Mouse (Mus musculus) limb, embryonic 11.5 days (tissue): ENCODE results near the gene Lcn4. TPM values are rescaled to one million over a fixed set of nuclear protein-coding genes. Genes with fewer than 3 reads are reported as not detected.
A peak's percentile ranks its signal among the peaks of the same experiment; 100 is the strongest.
"Not testable (repeated sequence)": the region's sequence is repeated elsewhere in the genome, so short reads cannot be mapped to it uniquely, and the experiment has no call there.

Source experiments
- ATAC-seq: fragments of 200-750 bp; cut with Nextera tagmentation; 2 replicates; pipeline ENCODE4 v1.8.0; 2017; ENCODE audit warnings: low read depth; ENCODE audit not compliant: insufficient number of reproducible peaks, low FRiP score, low TSS enrichment
- DNase-seq: peaks from one replicate; pipeline ENCODE4 v3.0.0-alpha.2; 2015; ENCODE audit warnings: low spot score
- H3K27ac ChIP-seq: fragments of 300-500 bp; sonication (generic); replicated peaks from 2 replicates; pipeline ENCODE4 v1.5.1; 2014; ENCODE audit warnings: low read depth, mild to moderate bottlenecking, low read length
- H3K27me3 ChIP-seq: fragments of 300-500 bp; sonication (generic); 2 replicates; pipeline ENCODE4 v1.6.1; 2014; ENCODE audit warnings: mild to moderate bottlenecking, low read length, mixed read lengths; ENCODE audit not compliant: control insufficient read depth, insufficient read depth
- H3K36me3 ChIP-seq: fragments of 300-500 bp; sonication (generic); 2 replicates; pipeline ENCODE4 v1.6.1; 2014; ENCODE audit warnings: mild to moderate bottlenecking, low read length, moderate library complexity, mixed read lengths; ENCODE audit not compliant: control insufficient read depth, insufficient read depth
- H3K4me1 ChIP-seq: fragments of 300-500 bp; sonication (generic); 2 replicates; pipeline ENCODE4 v1.6.1; 2014; ENCODE audit warnings: low read length, mixed read lengths; ENCODE audit not compliant: control insufficient read depth, insufficient read depth
- H3K4me2 ChIP-seq: fragments of 300-500 bp; sonication (generic); 2 replicates; pipeline ENCODE4 v1.6.1; 2014; ENCODE audit warnings: low read depth, mild to moderate bottlenecking, moderate library complexity; ENCODE audit not compliant: severe bottlenecking
- H3K4me3 ChIP-seq: fragments of 300-500 bp; sonication (generic); 2 replicates; pipeline ENCODE4 v1.5.1; 2014; ENCODE audit warnings: low read depth, low read length
- H3K9ac ChIP-seq: fragments of 300-500 bp; sonication (generic); 2 replicates; pipeline ENCODE4 v1.6.1; 2014; ENCODE audit warnings: mild to moderate bottlenecking, low read length
- H3K9me3 ChIP-seq: fragments of 300-500 bp; sonication (generic); 2 replicates; pipeline ENCODE4 v1.6.1; 2016; ENCODE audit warnings: low read length; ENCODE audit not compliant: control insufficient read depth
- WGBS: fragments of 180-500 bp; shearing (Covaris S2); extraction: QIAGEN DNeasy Blood & Tissue Kit; methylation state at CpG from one replicate; pipeline ENCODE4 v1.1.7; 2014; 5-methylcytosine and 5-hydroxymethylcytosine counted together
- polyA plus RNA-seq: library from polyadenylated mRNA; unstranded; fragments of >200 nt; fragmentation: Nextera tagmentation; extraction: Ambion mirVana; gene quantifications from 2 replicates; pipeline ENCODE4 v1.2.1, GENCODE M21; 2014

Lcn4 gene
- polyA plus RNA-seq: not detected in 2 replicates

DNA sequence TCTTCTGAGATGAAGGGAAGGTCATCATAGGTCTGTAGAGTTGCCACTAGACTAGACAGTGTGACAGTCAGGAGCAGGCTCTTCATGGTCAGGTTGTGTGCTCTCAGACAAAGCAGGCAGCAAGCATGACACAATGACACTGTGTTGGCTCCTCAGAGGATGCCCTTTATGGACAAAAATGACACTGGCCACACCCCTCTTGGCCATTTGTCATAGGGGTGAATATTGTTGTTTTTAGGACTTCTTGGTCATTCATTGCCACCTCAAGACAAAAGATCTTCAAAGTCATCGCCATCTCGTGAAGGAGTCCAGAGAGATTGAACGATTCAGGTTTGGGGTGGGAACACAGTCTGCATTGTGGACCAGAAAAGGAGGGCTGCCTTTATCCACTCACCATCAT is at the start of gene Lcn4:
Gene Lcn4 (minus strand): TSS at position 101 of the 400 bp plus-strand sequence.
- 90% methylated on average over 3 of the region's 3 CpGs for WGBS
- Histone ChIP-seq H3K4me1 (no peaks in the 10 kb centered on the region), H3K36me3 (no peaks in the 10 kb centered on the region), H3K27ac (no peak within 1 kb of the TSS), H3K9ac (no peak within 1 kb of the TSS), H3K4me2 (no peak within 1 kb of the TSS), H3K27me3 (no peaks in the 10 kb centered on the region), H3K9me3 (no peaks in the 10 kb centered on the region), H3K4me3 (no peak within 1 kb of the TSS)
- DNase-seq (peak; percentile 4), ATAC-seq (no peak)

DNA sequence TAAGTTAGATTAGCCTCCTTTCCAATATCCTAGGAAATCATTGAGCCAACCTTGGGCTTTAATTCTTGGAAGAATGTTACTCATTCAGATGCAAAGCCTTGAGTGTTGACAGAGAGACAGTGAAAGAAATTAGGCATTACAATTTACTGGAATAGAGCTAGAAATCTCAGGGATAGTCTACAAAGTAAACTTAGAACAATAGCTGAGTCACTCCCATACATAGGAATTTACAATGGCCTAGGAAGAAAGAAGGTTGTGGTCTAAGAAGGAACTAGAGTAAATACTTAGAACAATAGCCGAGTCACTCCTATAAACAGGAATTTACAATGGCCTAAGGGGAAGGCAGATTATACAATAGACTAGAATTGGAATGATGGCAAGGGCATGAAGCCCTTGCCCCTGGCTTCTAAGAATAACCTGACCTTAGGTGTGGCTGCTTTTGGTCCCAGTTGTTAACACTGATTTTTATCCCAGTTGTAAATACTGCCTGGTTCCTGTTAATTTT is 15.1 kb upstream of the Lcn4 start:
- H3K4me2 ChIP-seq: no peak overlapping the region
- H3K36me3 ChIP-seq: no peaks in the 10 kb centered on the region
- 93% methylated on average over 1 of the region's 1 CpGs for WGBS
- H3K9ac ChIP-seq: no peak overlapping the region
- no peaks in the 10 kb centered on the region for H3K9me3 ChIP-seq
- H3K27me3 ChIP-seq: no peaks in the 10 kb centered on the region
- no peaks in the 10 kb centered on the region for H3K4me1 ChIP-seq
- H3K27ac ChIP-seq: no peak overlapping the region
- DNase-seq: no peak
- no peak for ATAC-seq
- no peak overlapping the region for H3K4me3 ChIP-seq

DNA sequence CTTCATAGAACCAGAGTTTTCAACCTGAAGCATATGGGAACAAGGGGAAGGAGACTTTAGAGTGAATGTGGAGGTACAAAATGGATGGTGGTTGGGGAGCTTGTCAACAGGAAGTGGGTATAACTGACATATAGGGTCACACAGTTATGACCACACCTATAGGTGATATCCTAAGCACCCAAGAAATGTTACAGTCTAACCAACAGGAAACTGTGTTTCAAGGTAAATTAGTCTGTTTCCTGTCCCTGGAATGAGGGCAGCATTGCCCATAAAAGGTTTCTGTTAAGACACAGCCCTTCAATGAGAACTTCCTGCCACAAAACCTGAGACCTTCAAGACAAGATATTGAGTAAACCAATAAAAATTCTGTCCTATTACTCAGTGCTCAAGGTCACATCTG is 2.3 kb downstream of the Lcn4 start:
- no peaks in the 10 kb centered on the region for H3K36me3 ChIP-seq
- ATAC-seq: no peak
- no peaks in the 10 kb centered on the region for H3K9me3 ChIP-seq
- no peak overlapping the region for H3K4me2 ChIP-seq
- no peak overlapping the region for H3K27ac ChIP-seq
- DNase-seq: no peak
- no peaks in the 10 kb centered on the region for H3K27me3 ChIP-seq
- H3K4me3 ChIP-seq: no peak overlapping the region
- H3K4me1 ChIP-seq: no peaks in the 10 kb centered on the region
- no peak overlapping the region for H3K9ac ChIP-seq

DNA sequence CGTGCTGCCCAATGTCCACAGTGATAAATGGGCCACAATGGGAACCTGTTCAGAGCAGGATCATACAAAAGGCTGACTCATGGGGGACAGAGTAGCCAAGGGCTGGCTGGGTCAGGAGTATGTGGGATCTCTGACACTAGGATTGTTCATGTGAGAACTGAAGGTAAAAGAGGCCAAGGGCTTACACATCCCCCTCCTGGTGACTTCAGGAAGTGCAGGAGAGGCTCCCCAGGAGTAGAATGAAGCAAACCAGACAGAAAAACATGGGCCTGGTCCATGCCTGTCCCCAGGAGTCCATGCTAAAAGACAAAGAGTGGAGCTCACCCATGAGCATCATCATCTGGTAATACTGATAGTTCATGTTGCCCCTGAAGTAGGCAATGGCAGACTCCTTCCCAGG is 7.5 kb downstream of the Lcn4 start:
- not testable (repeated sequence) for H3K27ac ChIP-seq, H3K36me3 ChIP-seq, H3K4me2 ChIP-seq, H3K4me1 ChIP-seq, ATAC-seq, H3K9me3 ChIP-seq, H3K9ac ChIP-seq, H3K27me3 ChIP-seq, H3K4me3 ChIP-seq
- 81% methylated on average over 1 of the region's 1 CpGs for WGBS
- DNase-seq: peak; percentile 64

DNA sequence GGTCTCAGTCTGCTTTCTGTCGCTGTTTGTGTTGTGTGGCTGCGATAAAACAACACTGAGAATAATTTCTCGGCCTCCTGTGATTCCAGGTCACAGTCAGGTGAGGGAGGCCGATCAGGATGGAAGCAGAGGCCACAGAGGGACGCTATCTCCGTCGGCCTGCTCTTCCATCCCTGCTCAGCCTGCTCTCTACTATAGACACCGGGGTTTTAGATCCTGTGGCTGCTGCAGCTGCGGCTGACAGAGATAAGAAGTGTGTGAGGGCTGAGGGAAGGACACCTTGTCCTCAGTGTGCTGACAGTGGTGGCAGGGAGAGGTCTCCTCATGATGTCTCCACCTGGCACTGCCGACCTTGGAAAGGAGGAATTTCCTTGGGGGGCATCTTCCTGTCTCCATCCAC is 8.0 kb downstream of the Lcn4 start:
- Histone ChIP-seq H3K27ac (no peak overlapping the region), H3K4me1 (no peaks in the 10 kb centered on the region), H3K27me3 (no peaks in the 10 kb centered on the region), H3K9ac (no peak overlapping the region), H3K4me3 (no peak overlapping the region), H3K4me2 (no peak overlapping the region), H3K36me3 (no peaks in the 10 kb centered on the region), H3K9me3 (no peaks in the 10 kb centered on the region)
- 77% methylated on average over 10 of the region's 10 CpGs for WGBS
- no peak for DNase-seq
- no peak for ATAC-seq

DNA sequence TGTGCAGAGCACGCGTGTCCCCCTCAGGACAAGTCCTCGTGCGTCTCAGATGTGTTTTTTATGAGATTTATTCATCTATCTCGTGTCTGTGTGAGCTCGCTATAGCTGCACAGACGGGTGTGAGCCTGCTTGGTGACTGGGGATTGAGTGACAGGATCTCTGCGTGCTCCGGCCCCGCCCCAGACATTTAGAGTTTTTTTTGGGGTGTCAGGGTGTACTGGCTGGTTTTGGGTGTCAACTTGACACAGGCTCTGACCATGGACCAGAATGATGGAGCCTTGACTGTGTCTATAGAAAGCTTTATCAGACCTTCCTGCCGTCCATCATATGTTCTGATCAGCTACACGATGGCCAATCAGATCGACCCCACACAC is 8.6 kb downstream of the Lcn4 start:
- H3K9me3 ChIP-seq: no peaks in the 10 kb centered on the region
- H3K4me1 ChIP-seq: no peaks in the 10 kb centered on the region
- no peak overlapping the region for H3K9ac ChIP-seq
- WGBS: 82% methylated on average over 13 of the region's 13 CpGs
- no peak overlapping the region for H3K27ac ChIP-seq
- no peak for DNase-seq
- H3K4me3 ChIP-seq: no peak overlapping the region
- H3K36me3 ChIP-seq: no peaks in the 10 kb centered on the region
- no peak for ATAC-seq
- H3K27me3 ChIP-seq: no peaks in the 10 kb centered on the region
- no peak overlapping the region for H3K4me2 ChIP-seq

DNA sequence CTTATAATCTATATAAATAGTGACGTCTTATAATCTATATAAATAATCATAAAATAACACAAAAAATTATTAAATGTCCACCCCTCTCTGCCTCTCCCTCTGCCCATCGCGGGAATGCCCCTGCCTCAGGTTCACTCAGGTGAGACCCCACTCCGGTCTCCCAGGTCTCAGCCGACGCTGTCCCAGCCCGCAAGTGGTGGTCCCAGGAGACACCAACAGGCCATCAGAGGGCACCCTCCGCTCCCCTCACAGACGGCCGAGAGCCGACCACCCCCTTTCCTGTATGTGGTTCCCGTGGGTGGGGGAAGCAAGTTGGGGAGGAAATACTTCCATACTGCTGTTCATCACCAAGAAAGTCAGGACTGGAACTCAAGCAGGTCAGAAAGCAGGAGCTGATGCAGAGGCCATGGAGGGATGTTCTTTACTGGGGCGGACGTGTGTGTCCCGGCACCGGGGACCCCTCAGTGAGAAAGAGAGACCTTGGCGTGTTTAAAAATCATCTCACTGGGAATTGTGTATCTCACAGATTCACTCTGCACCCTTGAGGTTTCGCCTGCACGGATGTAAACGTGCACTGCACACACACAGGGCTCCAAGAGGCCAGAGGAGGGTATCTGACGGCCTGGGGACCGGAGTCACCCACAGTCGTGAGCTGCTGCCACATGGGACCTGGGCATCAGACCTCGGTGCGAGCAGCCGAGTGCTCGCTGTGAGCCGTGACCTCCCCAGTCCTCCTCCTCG is 9.1 kb downstream of the Lcn4 start:
- H3K4me1 ChIP-seq: no peaks in the 10 kb centered on the region
- H3K27ac ChIP-seq: no peak overlapping the region
- no peaks in the 10 kb centered on the region for H3K9me3 ChIP-seq
- DNase-seq (no peak), ATAC-seq (no peak)
- no peaks in the 10 kb centered on the region for H3K36me3 ChIP-seq
- WGBS: 46% methylated on average over 29 of the region's 29 CpGs
- peak overlapping the region; percentile 45 for H3K4me2 ChIP-seq
- peak overlapping the region; percentile 3; the same call in 1 of the 2 replicates for H3K4me3 ChIP-seq
- H3K27me3 ChIP-seq: no peaks in the 10 kb centered on the region
- no peak overlapping the region for H3K9ac ChIP-seq

DNA sequence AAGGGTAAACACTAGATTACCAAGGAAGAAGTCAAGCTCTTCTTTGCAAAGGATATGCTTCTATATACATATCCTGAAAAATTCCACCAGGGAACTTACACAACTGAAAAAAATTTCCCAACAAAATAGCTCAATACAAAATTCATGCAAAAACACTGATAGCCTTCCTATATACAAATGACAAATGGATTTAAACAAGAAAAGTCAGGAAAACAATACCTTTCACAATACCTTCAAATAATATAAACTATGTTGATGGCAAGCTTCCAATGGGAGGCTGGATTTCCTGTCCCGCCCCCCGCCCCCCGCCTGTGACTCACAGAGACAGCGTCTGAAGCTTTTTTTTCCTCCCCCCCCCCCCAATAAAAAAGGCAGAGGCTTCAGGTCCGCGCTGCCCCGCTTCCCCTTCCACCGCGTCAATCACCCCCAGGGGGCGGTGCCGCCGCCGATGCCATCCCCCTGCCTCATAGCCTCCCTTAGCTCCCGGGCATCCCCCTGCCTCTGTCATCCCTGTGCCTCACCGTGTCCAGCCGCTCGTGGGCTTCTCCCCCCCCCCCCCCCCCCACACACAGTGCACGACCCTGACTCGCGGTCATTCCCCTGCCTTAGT is 9.8 kb downstream of the Lcn4 start:
- Histone ChIP-seq H3K36me3 (no peaks in the 10 kb centered on the region), H3K4me1 (no peaks in the 10 kb centered on the region), H3K9ac (no peak overlapping the region), H3K9me3 (no peaks in the 10 kb centered on the region), H3K4me3 (peak overlapping the region; percentile 3; the same call in 1 of the 2 replicates), H3K4me2 (peak overlapping the region; percentile 45), H3K27ac (no peak overlapping the region), H3K27me3 (no peaks in the 10 kb centered on the region)
- peak; percentile 42 for DNase-seq
- 2% methylated on average over 15 of the region's 20 CpGs for WGBS
- no peak for ATAC-seq
